Comparison of ENCODE assay signal across 8 mouse cellular contexts in the genomic region with DNA sequence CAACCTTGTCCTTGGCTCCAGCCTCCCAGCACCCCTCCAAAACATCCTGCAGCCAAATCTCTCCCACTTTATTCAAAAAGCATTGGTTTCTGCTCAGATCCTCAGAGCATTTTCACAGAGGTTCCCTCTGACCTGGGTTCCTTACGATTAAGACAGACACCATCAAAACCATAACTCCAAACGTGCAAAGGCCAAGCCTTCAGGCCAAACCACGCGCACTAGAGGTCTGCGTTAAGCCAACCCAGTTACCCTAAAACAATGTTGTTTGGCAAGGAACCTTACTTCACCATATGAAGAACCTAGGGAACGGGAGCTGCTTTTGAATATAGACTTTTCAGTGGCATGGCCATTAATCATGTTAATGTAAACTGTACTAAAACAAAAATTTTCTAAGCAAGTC. TPM values are rescaled to one million over a fixed set of nuclear protein-coding genes. Genes with fewer than 3 reads are reported as not detected.
DNase-seq lines count a peak whose midpoint lies in the region; ATAC-seq lines count a peak whose summit lies in the region.

No protein-coding gene starts in this region.

- no peaks in the 10 kb centered on the region for H3K27me3 ChIP-seq in heart, embryonic 12.5 days (replicated peaks)
- H3K27me3 ChIP-seq in heart, embryonic 16.5 days (ENCODE audit: control insufficient read depth, insufficient read depth, low read length), result no peaks in the 10 kb centered on the region
- H3K27me3 ChIP-seq in liver, embryonic 15.5 days, result peaks cover 17% of the 10 kb centered on the region

- 52% methylated on average over 6 of the region's 6 CpGs for WGBS in heart, embryonic 12.5 days
- 66% methylated on average over 6 of the region's 6 CpGs for WGBS in heart, embryonic 16.5 days
- 51% methylated on average over 6 of the region's 6 CpGs for WGBS in liver, embryonic 15.5 days (ENCODE audit: insufficient replicate concordance)

- peaks cover 72% of the 10 kb centered on the region for H3K4me1 ChIP-seq in heart, embryonic 12.5 days (replicated peaks)
- H3K4me1 ChIP-seq in brown adipose tissue, adult 24 weeks (ENCODE audit: control insufficient read depth, insufficient read depth, insufficient read length, low read length), result peaks cover 42% of the 10 kb centered on the region
- peaks cover 75% of the 10 kb centered on the region for H3K4me1 ChIP-seq in heart, embryonic 16.5 days (ENCODE audit: control insufficient read depth, insufficient read depth, low read length)
- H3K4me1 ChIP-seq in liver, embryonic 15.5 days (replicated peaks), result peaks cover 96% of the 10 kb centered on the region

- no peak for DNase-seq in heart, postnatal 14 days
- no peak for DNase-seq in right cerebral cortex, adult 2 months (ENCODE audit: low spot score in 2 of 2)
- DNase-seq in urinary bladder, postnatal 36 days (ENCODE audit: low spot score in 2 of 2), result no peak
- no peak for DNase-seq in adrenal gland, postnatal 14 days

- no peaks in the 10 kb centered on the region for H3K36me3 ChIP-seq in heart, embryonic 12.5 days
- H3K36me3 ChIP-seq in heart, embryonic 16.5 days (ENCODE audit: control insufficient read depth, insufficient read depth), result no peaks in the 10 kb centered on the region
- no peaks in the 10 kb centered on the region for H3K36me3 ChIP-seq in liver, embryonic 15.5 days (replicated peaks)

- H3K9ac ChIP-seq in heart, embryonic 12.5 days, result no peak overlapping the region
- H3K9ac ChIP-seq in heart, embryonic 16.5 days (ENCODE audit: low read length), result peak overlapping the region; percentile 64
- no peak overlapping the region for H3K9ac ChIP-seq in liver, embryonic 15.5 days

- no peaks in the 10 kb centered on the region for H3K9me3 ChIP-seq in heart, embryonic 12.5 days (replicated peaks)
- no peaks in the 10 kb centered on the region for H3K9me3 ChIP-seq in heart, embryonic 16.5 days (replicated peaks; ENCODE audit: control insufficient read depth, low read length)
- no peaks in the 10 kb centered on the region for H3K9me3 ChIP-seq in liver, embryonic 15.5 days (replicated peaks)

- no peak for ATAC-seq in heart, embryonic 12.5 days (ENCODE audit: insufficient number of reproducible peaks, low FRiP score)
- ATAC-seq in heart, embryonic 16.5 days (replicated peaks; ENCODE audit: extremely low read depth, insufficient read depth, low FRiP score), result no peak
- no peak for ATAC-seq in liver, embryonic 15.5 days (ENCODE audit: insufficient read depth)

- intact Hi-C loops in heart, postnatal 14 days (cut with DNase I), result loop anchor here (2.0 to 5.0 kb wide), 6 partner anchors 23 to 137 kb away; partner anchors contain the start of gene Eef1akmt2

- 0 out of 2 replicates have a peak overlapping the region, but pooled peaks have one; percentile 57 for H3K4me2 ChIP-seq in heart, embryonic 12.5 days
- H3K4me2 ChIP-seq in heart, embryonic 16.5 days (ENCODE audit: low read depth, low read length), result peak overlapping the region; percentile 42; the same call in 1 of the 2 replicates
- peak overlapping the region; percentile 45 for H3K4me2 ChIP-seq in liver, embryonic 15.5 days

- no peak overlapping the region for H3K27ac ChIP-seq in heart, embryonic 12.5 days (ENCODE audit: poor library complexity, severe bottlenecking)
- peak overlapping the region; percentile 33 for H3K27ac ChIP-seq in brown adipose tissue, adult 24 weeks (replicated peaks; ENCODE audit: low read depth, low read length)
- no peak overlapping the region for H3K27ac ChIP-seq in heart, embryonic 16.5 days (ENCODE audit: low read length)
- H3K27ac ChIP-seq in liver, embryonic 15.5 days (replicated peaks), result peak overlapping the region; percentile 59; the same call in 1 of the 2 replicates

- no peak overlapping the region for H3K4me3 ChIP-seq in heart, embryonic 12.5 days
- H3K4me3 ChIP-seq in brown adipose tissue, adult 24 weeks (ENCODE audit: insufficient read depth, low read depth, low read length), result 0 out of 2 replicates have a peak overlapping the region, but pooled peaks have one; percentile 7
- no peak overlapping the region for H3K4me3 ChIP-seq in heart, embryonic 16.5 days (ENCODE audit: low read length)
- no peak overlapping the region for H3K4me3 ChIP-seq in liver, embryonic 15.5 days (replicated peaks)

RNA-seq across cellular contexts. Expression of gene Fam53b, which starts 4.0 kb away (rescaled TPM):
- polyA plus RNA-seq in heart, embryonic 12.5 days (2016; fragmentation: Nextera tagmentation; extraction: Ambion mirVana), result 15.3 and 17.0 TPM in 2 replicates
- 10 to 100 TPM; 29.2 to 34.1 TPM for total RNA-seq in heart, postnatal 14 days (2021)
- 44.1 and 50.2 TPM in 2 replicates for polyA plus RNA-seq in brown adipose tissue, adult 24 weeks (2012; ENCODE audit: insufficient read depth, insufficient read length, missing spikeins)
- 16.4 and 21.8 TPM in 2 replicates for polyA plus RNA-seq in heart, embryonic 16.5 days (2015; fragmentation: Nextera tagmentation; extraction: Ambion mirVana)
- 25.5 and 28.0 TPM in 2 replicates for polyA plus RNA-seq in liver, embryonic 15.5 days (2015; fragmentation: Nextera tagmentation; extraction: Ambion mirVana)
- total RNA-seq in adrenal gland, postnatal 14 days (2021), result 64.8 and 65.8 TPM in 2 replicates

RNA-seq across cellular contexts. Expression of gene Eef1akmt2, which starts 42.8 kb away (rescaled TPM):
- 37.9 and 45.9 TPM in 2 replicates for polyA plus RNA-seq in heart, embryonic 12.5 days (2016; fragmentation: Nextera tagmentation; extraction: Ambion mirVana)
- total RNA-seq in heart, postnatal 14 days (2021), result 10 to 100 TPM in 1 of 2 experiments, 1 to 10 TPM in 1; 9.5 to 10.9 TPM
- 28.0 and 35.9 TPM in 2 replicates for polyA plus RNA-seq in brown adipose tissue, adult 24 weeks (2012; ENCODE audit: insufficient read depth, insufficient read length, missing spikeins)
- polyA plus RNA-seq in heart, embryonic 16.5 days (2015; fragmentation: Nextera tagmentation; extraction: Ambion mirVana), result 35.1 and 43.0 TPM in 2 replicates
- polyA plus RNA-seq in liver, embryonic 15.5 days (2015; fragmentation: Nextera tagmentation; extraction: Ambion mirVana), result 15.6 and 17.2 TPM in 2 replicates
- total RNA-seq in adrenal gland, postnatal 14 days (2021), result 26.3 and 30.4 TPM in 2 replicates

RNA-seq across cellular contexts. Expression of gene Abraxas2, which starts 49.3 kb away (rescaled TPM):
- 26.6 and 27.8 TPM in 2 replicates for polyA plus RNA-seq in heart, embryonic 12.5 days (2016; fragmentation: Nextera tagmentation; extraction: Ambion mirVana)
- total RNA-seq in heart, postnatal 14 days (2021), result 10 to 100 TPM; 19.2 to 20.8 TPM
- 24.7 and 25.6 TPM in 2 replicates for polyA plus RNA-seq in brown adipose tissue, adult 24 weeks (2012; ENCODE audit: insufficient read depth, insufficient read length, missing spikeins)
- polyA plus RNA-seq in heart, embryonic 16.5 days (2015; fragmentation: Nextera tagmentation; extraction: Ambion mirVana), result 26.0 and 30.0 TPM in 2 replicates
- 11.9 and 13.9 TPM in 2 replicates for polyA plus RNA-seq in liver, embryonic 15.5 days (2015; fragmentation: Nextera tagmentation; extraction: Ambion mirVana)
- total RNA-seq in adrenal gland, postnatal 14 days (2021), result 33.6 and 35.8 TPM in 2 replicates

Comparison
In these comparisons a context has a peak if more than half of its experiments do, and no peak if none do; other contexts are left out.
1. H3K27ac ChIP-seq: peak in brown adipose tissue, adult 24 weeks (single experiment) and liver, embryonic 15.5 days (single experiment); none in heart, embryonic 12.5 days (single experiment) and heart, embryonic 16.5 days (single experiment).
2. Peak in every context shown above with its lines, with median percentiles within 50 percentile points of each other: H3K4me2 ChIP-seq.